Mouse (Mus musculus) brain, embryonic 14.5 days (tissue): ENCODE measurements at regions not wholly inside any gene's neighbourhood (a gene's known extent, or its start where the extent isn't known, plus 50 kb on each side); places are given as distances from the start of the nearest gene placed in this dataset.

ENCODE experiments used
- DNase-seq: peaks from one replicate; pipeline ENCODE4 v3.0.0-alpha.2; 2011; ENCODE audit warnings: low read depth
- CTCF ChIP-seq: fragments of 200-500 bp; IDR thresholded peaks from 2 replicates; pipeline ENCODE4 v1.5.1; 2012; ENCODE audit warnings: inconsistent platforms, mild to moderate bottlenecking, moderate library complexity, borderline replicate concordance; ENCODE audit not compliant: insufficient read depth, insufficient read length; ENCODE audit errors: extremely low read depth
- POLR2A ChIP-seq: fragments of 200-500 bp; IDR thresholded peaks from 2 replicates; pipeline ENCODE4 v1.6.1; 2012; ENCODE audit warnings: mild to moderate bottlenecking, inconsistent platforms, borderline replicate concordance; ENCODE audit not compliant: poor library complexity, insufficient read depth, insufficient read length, severe bottlenecking; ENCODE audit errors: extremely low read depth

DNA sequence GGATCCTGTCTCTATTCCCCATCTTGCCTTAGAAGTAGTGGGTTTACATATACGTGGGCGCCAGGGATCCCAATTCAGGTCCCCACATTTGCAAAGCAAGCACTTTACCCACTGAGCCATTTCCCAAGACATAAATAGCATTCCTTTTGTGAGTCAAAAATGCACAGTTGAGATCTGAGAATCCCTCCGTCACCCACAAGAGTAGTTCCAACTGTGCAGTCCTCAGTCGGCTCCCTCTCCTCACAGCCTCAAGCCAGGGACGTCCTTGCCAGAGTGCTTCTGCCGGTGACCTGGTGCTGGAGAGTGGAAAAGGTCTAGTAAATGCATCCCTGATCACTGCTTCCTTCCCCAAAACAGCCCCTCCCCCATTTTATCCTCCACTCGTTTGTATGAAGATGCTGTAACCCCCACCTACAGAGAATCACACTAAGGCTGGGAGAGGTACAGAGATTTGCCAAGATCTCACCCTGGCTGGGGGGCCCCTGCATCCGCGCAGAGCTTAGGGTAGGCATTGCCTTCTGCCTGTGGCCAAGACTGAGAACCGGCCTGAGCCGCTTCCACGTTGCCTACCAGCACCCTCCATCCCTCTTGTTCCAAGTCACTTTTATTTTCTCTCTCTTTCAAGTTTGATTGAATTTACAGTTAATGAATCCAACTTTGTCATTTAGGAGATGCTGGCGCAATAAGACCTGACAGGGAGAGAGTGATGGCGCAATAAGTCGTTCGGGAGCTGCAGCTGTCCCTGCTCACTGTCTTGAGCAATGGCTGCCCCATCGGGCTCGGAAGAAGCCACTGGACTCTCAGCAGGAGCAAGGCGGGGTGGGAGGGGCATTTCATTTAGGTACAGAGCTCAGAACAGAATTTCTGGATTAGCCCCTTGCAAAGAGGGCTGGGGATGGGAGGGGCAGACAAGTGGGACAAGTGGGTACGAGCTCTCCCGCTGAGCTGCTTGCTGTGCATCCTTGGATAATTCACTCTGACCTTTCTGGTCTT is 74.5 kb upstream of the Zfp618 start:
- TF ChIP-seq POLR2A (no peak), CTCF (no peak)
- peak; percentile 10 for DNase-seq

DNA sequence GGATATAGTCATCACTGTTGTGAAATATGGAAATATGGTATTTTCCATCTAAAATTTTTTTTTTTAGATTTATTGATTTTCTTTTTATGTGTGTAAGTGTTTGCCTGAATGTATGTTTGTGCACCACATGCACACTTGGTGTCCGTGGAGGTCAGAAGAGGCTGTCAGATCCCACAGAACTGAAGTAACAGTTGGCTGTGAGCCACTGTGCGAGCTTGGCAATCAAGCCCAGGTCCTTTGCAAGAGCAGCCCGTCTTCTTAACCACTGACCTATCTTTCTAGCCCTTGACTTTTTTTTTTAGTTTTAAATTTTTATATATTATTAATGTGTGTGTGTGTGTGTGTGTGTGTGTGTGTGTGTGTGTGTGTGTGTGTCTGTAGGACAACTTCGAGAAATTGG is 52.5 kb upstream of the Zfp618 start:
- TF ChIP-seq POLR2A, result no peak
- no peak for TF ChIP-seq CTCF
- DNase-seq, result peak; percentile 17
